Mouse (Mus musculus): ENCODE results near the gene St6galnac3. TPM values are rescaled to one million over a fixed set of nuclear protein-coding genes. Genes with fewer than 3 reads are reported as not detected.

The St6galnac3 gene
- polyA plus RNA-seq, 1 experiment from 2014 or later: 23.2 TPM

GRCm38 (mm10) chr3:153738421-153738820 lies 13.4 kb upstream of the St6galnac3 start:
- H3K4me3 ChIP-seq (ENCODE audit: low read depth, low read length): no peak overlapping the region
- no peak overlapping the region for H3K4me2 ChIP-seq (ENCODE audit: low read length)
- H3K9me3 ChIP-seq (replicated peaks; ENCODE audit: control insufficient read depth, low read length): no peaks in the 10 kb centered on the region
- WGBS: 6% methylated on average over 10 of the region's 10 CpGs
- H3K27me3 ChIP-seq (replicated peaks; ENCODE audit: control insufficient read depth, insufficient read depth, low read length): no peaks in the 10 kb centered on the region
- DNase-seq (ENCODE audit: low spot score): peak; percentile 42
- ATAC-seq: peak; percentile 44; the same call in 1 of the 2 replicates
- H3K27ac ChIP-seq (ENCODE audit: low read depth, low read length): no peak overlapping the region
- peaks cover 11% of the 10 kb centered on the region for H3K4me1 ChIP-seq (ENCODE audit: control insufficient read depth, insufficient read depth, low read length)
- no peaks in the 10 kb centered on the region for H3K36me3 ChIP-seq (ENCODE audit: control insufficient read depth, insufficient read depth, low read length)
- H3K9ac ChIP-seq (ENCODE audit: low read length): no peak overlapping the region

- DNase-seq (ENCODE audit: low spot score): peak; percentile 22
- WGBS: 60% methylated on average over 16 of the region's 16 CpGs
- H3K4me1 ChIP-seq (ENCODE audit: control insufficient read depth, insufficient read depth, low read length): peaks cover 13% of the 10 kb centered on the region
- H3K4me2 ChIP-seq (ENCODE audit: low read length): no peak overlapping the region
- no peaks in the 10 kb centered on the region for H3K36me3 ChIP-seq (ENCODE audit: control insufficient read depth, insufficient read depth, low read length)
- no peak overlapping the region for H3K9ac ChIP-seq (ENCODE audit: low read length)
- no peak for ATAC-seq
- no peak overlapping the region for H3K4me3 ChIP-seq (ENCODE audit: low read depth, low read length)
- H3K27ac ChIP-seq (ENCODE audit: low read depth, low read length): no peak overlapping the region
- H3K9me3 ChIP-seq (replicated peaks; ENCODE audit: control insufficient read depth, low read length): no peaks in the 10 kb centered on the region
- H3K27me3 ChIP-seq (replicated peaks; ENCODE audit: control insufficient read depth, insufficient read depth, low read length): no peaks in the 10 kb centered on the region
Observed at GRCm38 (mm10) chr3:153736756-153737280, 11.8 kb upstream of the St6galnac3 start.

- 68% methylated on average over 13 of the region's 13 CpGs for WGBS
- no peaks in the 10 kb centered on the region for H3K27me3 ChIP-seq (replicated peaks; ENCODE audit: control insufficient read depth, insufficient read depth, low read length)
- peaks cover 13% of the 10 kb centered on the region for H3K4me1 ChIP-seq (ENCODE audit: control insufficient read depth, insufficient read depth, low read length)
- H3K4me3 ChIP-seq (ENCODE audit: low read depth, low read length): no peak overlapping the region
- H3K36me3 ChIP-seq (ENCODE audit: control insufficient read depth, insufficient read depth, low read length): no peaks in the 10 kb centered on the region
- ATAC-seq (no peak), DNase-seq (ENCODE audit: low spot score) (no peak)
- H3K27ac ChIP-seq (ENCODE audit: low read depth, low read length): no peak overlapping the region
- H3K4me2 ChIP-seq (ENCODE audit: low read length): no peak overlapping the region
- no peak overlapping the region for H3K9ac ChIP-seq (ENCODE audit: low read length)
- no peaks in the 10 kb centered on the region for H3K9me3 ChIP-seq (replicated peaks; ENCODE audit: control insufficient read depth, low read length)
Observed at GRCm38 (mm10) chr3:153735796-153736549, 11.0 kb upstream of the St6galnac3 start.

DNA sequence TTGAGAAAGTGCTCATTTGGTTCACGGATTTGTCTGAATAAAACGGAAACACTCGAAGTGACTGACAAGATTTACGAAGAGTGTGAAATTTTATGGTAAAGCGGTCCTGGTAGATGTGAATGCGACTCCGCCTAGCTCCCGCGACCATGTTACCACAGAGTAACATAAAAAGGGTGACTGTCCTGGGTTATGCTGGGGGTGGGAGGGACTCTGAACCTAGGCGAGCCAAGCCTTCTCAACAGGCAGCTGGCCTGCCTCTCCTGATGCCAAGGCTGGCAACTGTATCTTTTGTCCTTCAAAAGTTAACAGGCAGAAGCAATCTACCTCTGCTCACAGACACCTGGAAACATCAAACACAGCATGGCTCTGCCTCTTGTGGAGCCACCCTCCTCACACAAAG lies 9.8 kb upstream of the St6galnac3 start:
- DNase-seq (ENCODE audit: low spot score) (peak; percentile 39), ATAC-seq (0 out of 2 replicates have a peak, but pooled peaks have one; percentile 19)
- no peak overlapping the region for H3K4me2 ChIP-seq (ENCODE audit: low read length)
- H3K27me3 ChIP-seq (replicated peaks; ENCODE audit: control insufficient read depth, insufficient read depth, low read length): no peaks in the 10 kb centered on the region
- no peaks in the 10 kb centered on the region for H3K9me3 ChIP-seq (replicated peaks; ENCODE audit: control insufficient read depth, low read length)
- H3K27ac ChIP-seq (ENCODE audit: low read depth, low read length): no peak overlapping the region
- H3K9ac ChIP-seq (ENCODE audit: low read length): no peak overlapping the region
- H3K4me1 ChIP-seq (ENCODE audit: control insufficient read depth, insufficient read depth, low read length): peaks cover 13% of the 10 kb centered on the region
- WGBS: 46% methylated on average over 10 of the region's 10 CpGs
- no peak overlapping the region for H3K4me3 ChIP-seq (ENCODE audit: low read depth, low read length)
- H3K36me3 ChIP-seq (ENCODE audit: control insufficient read depth, insufficient read depth, low read length): no peaks in the 10 kb centered on the region

GRCm38 (mm10) chr3:153733364-153734159 lies 8.6 kb upstream of the St6galnac3 start:
- WGBS: 87% methylated on average over 4 of the region's 4 CpGs
- H3K9ac ChIP-seq (ENCODE audit: low read length): no peak overlapping the region
- ATAC-seq: no peak
- no peaks in the 10 kb centered on the region for H3K27me3 ChIP-seq (replicated peaks; ENCODE audit: control insufficient read depth, insufficient read depth, low read length)
- no peaks in the 10 kb centered on the region for H3K36me3 ChIP-seq (ENCODE audit: control insufficient read depth, insufficient read depth, low read length)
- H3K4me3 ChIP-seq (ENCODE audit: low read depth, low read length): no peak overlapping the region
- peaks cover 13% of the 10 kb centered on the region for H3K4me1 ChIP-seq (ENCODE audit: control insufficient read depth, insufficient read depth, low read length)
- H3K4me2 ChIP-seq (ENCODE audit: low read length): no peak overlapping the region
- DNase-seq (ENCODE audit: low spot score): no peak
- H3K27ac ChIP-seq (ENCODE audit: low read depth, low read length): no peak overlapping the region
- H3K9me3 ChIP-seq (replicated peaks; ENCODE audit: control insufficient read depth, low read length): no peaks in the 10 kb centered on the region

DNA sequence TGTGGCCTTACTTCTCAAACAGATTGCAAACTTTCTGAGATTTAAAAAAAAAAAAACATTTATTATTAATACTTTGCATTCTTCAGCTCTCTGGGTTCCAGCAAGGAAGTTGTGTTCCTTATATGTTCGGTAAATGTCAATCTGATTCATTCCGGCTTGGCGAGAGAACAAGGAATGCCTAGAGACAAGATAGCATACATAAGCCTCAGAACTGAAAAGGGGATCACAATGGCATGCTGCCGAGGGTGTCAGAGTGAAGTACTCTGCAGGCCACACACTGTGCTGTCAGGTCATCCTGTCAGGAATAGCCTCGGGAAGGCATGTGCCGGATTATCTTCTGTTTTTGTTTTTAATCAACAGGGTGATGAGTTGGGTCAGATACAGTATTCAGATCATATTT lies 7.8 kb upstream of the St6galnac3 start:
- no peak overlapping the region for H3K4me3 ChIP-seq (ENCODE audit: low read depth, low read length)
- no peak for DNase-seq (ENCODE audit: low spot score)
- H3K9me3 ChIP-seq (replicated peaks; ENCODE audit: control insufficient read depth, low read length): no peaks in the 10 kb centered on the region
- H3K9ac ChIP-seq (ENCODE audit: low read length): no peak overlapping the region
- H3K4me2 ChIP-seq (ENCODE audit: low read length): no peak overlapping the region
- H3K36me3 ChIP-seq (ENCODE audit: control insufficient read depth, insufficient read depth, low read length): no peaks in the 10 kb centered on the region
- WGBS: 66% methylated on average over 6 of the region's 6 CpGs
- no peak for ATAC-seq
- peaks cover 7% of the 10 kb centered on the region; the same call in 1 of the 2 replicates for H3K4me1 ChIP-seq (ENCODE audit: control insufficient read depth, insufficient read depth, low read length)
- no peak overlapping the region for H3K27ac ChIP-seq (ENCODE audit: low read depth, low read length)
- H3K27me3 ChIP-seq (replicated peaks; ENCODE audit: control insufficient read depth, insufficient read depth, low read length): no peaks in the 10 kb centered on the region

DNA sequence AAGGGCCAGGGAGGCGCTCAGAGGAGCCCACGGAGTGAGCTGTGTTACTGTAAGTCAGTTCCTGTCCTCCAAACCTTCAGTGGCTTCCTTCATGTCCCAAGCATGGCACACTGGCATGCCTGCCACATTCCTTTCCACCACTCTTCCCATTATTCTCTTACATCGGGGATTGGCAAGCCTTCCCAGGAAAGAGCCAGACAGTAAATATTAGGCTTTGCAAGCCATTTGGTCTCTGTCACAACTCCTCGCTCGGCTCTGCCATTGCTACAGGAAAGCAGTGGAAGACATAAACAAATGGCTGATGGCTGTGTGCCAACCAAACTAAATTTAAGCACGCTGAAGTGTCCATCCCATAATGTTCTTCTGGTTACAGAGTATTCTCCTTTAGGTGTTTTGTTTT lies 7.1 kb upstream of the St6galnac3 start:
- Histone ChIP-seq H3K4me1 (ENCODE audit: control insufficient read depth, insufficient read depth, low read length) (peaks cover 7% of the 10 kb centered on the region; the same call in 1 of the 2 replicates), H3K27me3 (replicated peaks; ENCODE audit: control insufficient read depth, insufficient read depth, low read length) (no peaks in the 10 kb centered on the region), H3K9ac (ENCODE audit: low read length) (no peak overlapping the region), H3K36me3 (ENCODE audit: control insufficient read depth, insufficient read depth, low read length) (no peaks in the 10 kb centered on the region), H3K4me2 (ENCODE audit: low read length) (no peak overlapping the region), H3K4me3 (ENCODE audit: low read depth, low read length) (no peak overlapping the region), H3K27ac (ENCODE audit: low read depth, low read length) (no peak overlapping the region), H3K9me3 (replicated peaks; ENCODE audit: control insufficient read depth, low read length) (no peaks in the 10 kb centered on the region)
- 51% methylated on average over 6 of the region's 6 CpGs for WGBS
- DNase-seq (ENCODE audit: low spot score) (peak; percentile 41), ATAC-seq (no peak)

- ATAC-seq (no peak), DNase-seq (ENCODE audit: low spot score) (no peak)
Observed at GRCm38 (mm10) chr3:153728577-153728976, 3.6 kb upstream of the St6galnac3 start.

More at GRCm38 (mm10) chr3:153728577-153728976, 3.6 kb upstream of the St6galnac3 start:
- no peak overlapping the region for H3K4me2 ChIP-seq (ENCODE audit: low read length)
- H3K4me1 ChIP-seq (ENCODE audit: control insufficient read depth, insufficient read depth, low read length): peaks cover 10% of the 10 kb centered on the region
- H3K9me3 ChIP-seq (replicated peaks; ENCODE audit: control insufficient read depth, low read length): no peaks in the 10 kb centered on the region
- H3K4me3 ChIP-seq (ENCODE audit: low read depth, low read length): no peak overlapping the region
- H3K36me3 ChIP-seq (ENCODE audit: control insufficient read depth, insufficient read depth, low read length): no peaks in the 10 kb centered on the region
- no peak overlapping the region for H3K27ac ChIP-seq (ENCODE audit: low read depth, low read length)
- H3K9ac ChIP-seq (ENCODE audit: low read length): no peak overlapping the region
- no peaks in the 10 kb centered on the region for H3K27me3 ChIP-seq (replicated peaks; ENCODE audit: control insufficient read depth, insufficient read depth, low read length)

Measured in forebrain, embryonic 14.5 days (tissue).